Mouse (Mus musculus) MEL (cell line): ENCODE results near the gene Slc16a9. TPM values are rescaled to one million over a fixed set of nuclear protein-coding genes. Genes with fewer than 3 reads are reported as not detected.
A peak's percentile ranks its signal among the peaks of the same experiment; 100 is the strongest.

Source experiments
- DNase-seq: peaks from one replicate; pipeline ENCODE4 v3.0.0; 2011; ENCODE audit warnings: low read depth, low spot score
- H3K27ac ChIP-seq: 2 replicates; pipeline ENCODE4 v1.5.1; 2012; ENCODE audit warnings: low read depth, mild to moderate bottlenecking, control low read depth, low read length, moderate library complexity; ENCODE audit not compliant: control insufficient read depth
- H3K27me3 ChIP-seq, 2 experiments: fragments of 150-350 bp in 1 of 2; sonication (generic) in 1 of 2; 2 replicates each; pipeline ENCODE4 v1.6.1; 2012; ENCODE audit warnings: low read length in 2 of 2, mild to moderate bottlenecking in 2 of 2, improper control_type of control experiment in 1 of 2, moderate library complexity in 1 of 2; ENCODE audit not compliant: insufficient read depth in 2 of 2, control insufficient read depth in 1 of 2
- H3K36me3 ChIP-seq, 2 experiments: 2 replicates each; pipeline ENCODE4 v1.6.1; 2012 to 2014; ENCODE audit warnings: low read length in 2 of 2, improper control_type of control experiment in 1 of 2, inconsistent platforms in 1 of 2, mild to moderate bottlenecking in 1 of 2; ENCODE audit not compliant: insufficient read depth in 2 of 2, control insufficient read depth in 1 of 2
- H3K4me1 ChIP-seq, 2 experiments: fragments of 150-350 bp in 1 of 2; sonication (generic) in 1 of 2; 2 replicates each; pipeline ENCODE4 v1.6.1; 2012; ENCODE audit warnings: low read length in 2 of 2, improper control_type of control experiment in 1 of 2, mild to moderate bottlenecking in 1 of 2; ENCODE audit not compliant: insufficient read depth in 2 of 2, control insufficient read depth in 1 of 2
- H3K4me3 ChIP-seq, 2 experiments: fragments of 150-350 bp in 1 of 2; sonication (generic) in 1 of 2; 2 replicates each; pipeline ENCODE4 v1.5.1; 2012; ENCODE audit warnings: low read depth in 2 of 2, low read length in 2 of 2, mild to moderate bottlenecking in 2 of 2, moderate library complexity in 2 of 2, control low read depth in 1 of 2, improper control_type of control experiment in 1 of 2; ENCODE audit not compliant: control insufficient read depth in 1 of 2, insufficient read depth in 1 of 2
- H3K79me2 ChIP-seq: 2 replicates; pipeline ENCODE4 v1.6.1; 2012; ENCODE audit warnings: mild to moderate bottlenecking, low read length, moderate library complexity; ENCODE audit not compliant: control insufficient read depth, poor library complexity, insufficient read depth
- H3K9ac ChIP-seq: 2 replicates; pipeline ENCODE4 v1.6.1; 2012; ENCODE audit warnings: low read depth, mild to moderate bottlenecking, control low read depth, low read length, moderate library complexity; ENCODE audit not compliant: control insufficient read depth, poor library complexity, severe bottlenecking
- H3K9me3 ChIP-seq: fragments of 150-350 bp; sonication (generic); replicated peaks from 2 replicates; pipeline ENCODE4 v1.6.1; 2012; ENCODE audit warnings: mild to moderate bottlenecking, low read length, improper control_type of control experiment, moderate library complexity; ENCODE audit not compliant: insufficient read depth
- CHD1 ChIP-seq: IDR thresholded peaks from 2 replicates; pipeline ENCODE4 v1.6.1; 2012; ENCODE audit warnings: low read depth, mild to moderate bottlenecking, inconsistent platforms, low read length, improper control_type of control experiment
- CHD2 ChIP-seq: IDR thresholded peaks from 2 replicates; pipeline ENCODE4 v1.6.1; 2011; ENCODE audit warnings: low read length, improper control_type of control experiment
- CTCF ChIP-seq, 3 experiments: IDR thresholded peaks in 2 of 3; conservative IDR thresholded peaks in 1 of 3; 2 replicates each; pipeline ENCODE4 v1.5.1; 2011 to 2012; ENCODE audit warnings: low read length in 3 of 3, low read depth in 2 of 3, mild to moderate bottlenecking in 2 of 3, improper control_type of control experiment in 1 of 3, inconsistent platforms in 1 of 3, mixed read lengths in 1 of 3, moderate library complexity in 1 of 3; ENCODE audit not compliant: control insufficient read depth in 1 of 3, insufficient read depth in 1 of 3, poor library complexity in 1 of 3, severe bottlenecking in 1 of 3
- E2F4 ChIP-seq: IDR thresholded peaks from 2 replicates; pipeline ENCODE4 v1.6.1; 2011; ENCODE audit warnings: low read depth, low read length, improper control_type of control experiment, borderline replicate concordance
- EP300 ChIP-seq, 2 experiments: IDR thresholded peaks; 2 replicates each; pipeline ENCODE4 v1.6.1; 2011; ENCODE audit warnings: improper control_type of control experiment in 2 of 2, low read length in 2 of 2, low read depth in 1 of 2, mild to moderate bottlenecking in 1 of 2
- HCFC1 ChIP-seq: IDR thresholded peaks from 2 replicates; pipeline ENCODE4 v1.6.1; 2012; ENCODE audit warnings: low read depth, mild to moderate bottlenecking, inconsistent platforms, low read length, improper control_type of control experiment, moderate library complexity
- KAT2A ChIP-seq: conservative IDR thresholded peaks from 2 replicates; pipeline ENCODE4 v1.6.1; 2012; ENCODE audit warnings: low read depth, low read length, improper control_type of control experiment, inconsistent platforms
- MAX ChIP-seq: IDR thresholded peaks from 2 replicates; pipeline ENCODE4 v1.6.1; 2011; ENCODE audit warnings: low read length, improper control_type of control experiment
- MEF2A ChIP-seq: IDR thresholded peaks from 2 replicates; pipeline ENCODE4 v1.6.1; 2014; ENCODE audit warnings: low read depth, mild to moderate bottlenecking, inconsistent platforms, low read length, improper control_type of control experiment; ENCODE audit not compliant: poor library complexity, insufficient replicate concordance, severe bottlenecking; ENCODE audit errors: extremely low read depth
- MXI1 ChIP-seq: IDR thresholded peaks from 2 replicates; pipeline ENCODE4 v1.6.1; 2011; ENCODE audit warnings: mild to moderate bottlenecking, low read depth, low read length, improper control_type of control experiment
- POLR2A ChIP-seq, 2 experiments: IDR thresholded peaks; 2 replicates each; pipeline ENCODE4 v1.6.1; 2011 to 2012; ENCODE audit warnings: low read length in 2 of 2, mild to moderate bottlenecking in 2 of 2, control low read depth in 1 of 2, improper control_type of control experiment in 1 of 2, low read depth in 1 of 2, moderate library complexity in 1 of 2; ENCODE audit not compliant: control insufficient read depth in 1 of 2, insufficient read depth in 1 of 2, poor library complexity in 1 of 2
- RAD21 ChIP-seq: IDR thresholded peaks from 2 replicates; pipeline ENCODE4 v1.6.1; 2011; ENCODE audit warnings: mild to moderate bottlenecking, low read depth, low read length, improper control_type of control experiment
- SIN3A ChIP-seq: IDR thresholded peaks from 2 replicates; pipeline ENCODE4 v1.6.1; 2012; ENCODE audit warnings: low read length, improper control_type of control experiment, inconsistent platforms
- SMC3 ChIP-seq: IDR thresholded peaks from 2 replicates; pipeline ENCODE4 v1.6.1; 2011; ENCODE audit warnings: low read depth, low read length, improper control_type of control experiment
- USF2 ChIP-seq, 2 experiments: IDR thresholded peaks; 2 replicates each; pipeline ENCODE4 v1.6.1; 2011 to 2012; ENCODE audit warnings: improper control_type of control experiment in 2 of 2, low read length in 2 of 2, borderline replicate concordance in 1 of 2, inconsistent platforms in 1 of 2, low read depth in 1 of 2, mild to moderate bottlenecking in 1 of 2; ENCODE audit not compliant: insufficient read depth in 1 of 2
- ZMIZ1 ChIP-seq: IDR thresholded peaks from 2 replicates; pipeline ENCODE4 v1.6.1; 2012; ENCODE audit warnings: low read depth, mild to moderate bottlenecking, inconsistent platforms, low read length, improper control_type of control experiment, moderate library complexity
- polyA plus RNA-seq, 2 experiments: library from polyadenylated mRNA; stranded (reverse) in 1 of 2; unstranded in 1 of 2; fragments of >175 nt in 1 of 2; fragments of >200 nt in 1 of 2; gene quantifications; 2 replicates each; pipeline versions ENCODE4 v1.2.1 to v1.2.4; 2012; ENCODE audit warnings: low replicate concordance in 2 of 2, low read depth in 1 of 2; ENCODE audit not compliant: insufficient read length in 2 of 2, insufficient read depth in 1 of 2, missing spikeins in 1 of 2
- total RNA-seq: library from RNA; depleted of rRNA; stranded (reverse); fragments of 300-350 nt; gene quantifications from 2 replicates; pipeline ENCODE4 v1.2.3, GENCODE M21; 2012

Slc16a9 gene
- total and polyA plus RNA-seq, 3 experiments = not detected

DNA sequence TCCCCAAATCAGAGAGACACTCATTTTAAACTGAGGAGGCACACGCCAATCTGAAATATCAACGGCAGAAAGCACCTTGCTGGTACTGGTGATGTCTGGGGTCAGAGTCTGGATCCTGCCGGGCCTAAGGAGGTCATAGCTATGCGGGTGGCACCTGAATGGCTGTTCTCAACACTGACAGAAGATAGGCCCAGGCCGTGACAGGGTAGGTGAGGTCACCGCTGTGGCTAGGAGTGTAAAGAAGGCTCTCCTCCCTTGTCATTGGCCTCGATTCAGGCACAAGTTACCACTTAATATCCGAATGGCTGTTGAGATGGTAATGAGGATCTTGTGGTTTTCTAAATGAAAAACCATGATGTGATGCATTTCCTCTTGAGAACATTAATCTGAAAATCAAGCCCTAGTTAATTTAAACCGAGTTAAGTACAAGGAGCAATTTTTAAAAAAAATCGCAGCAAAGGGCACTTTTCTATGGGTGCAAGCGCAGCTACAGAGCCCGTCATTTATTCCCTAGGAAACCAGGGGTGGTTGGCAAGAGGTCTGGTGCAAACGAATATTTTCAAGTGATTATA lies 72.6 kb downstream of the Slc16a9 start:
- DNase-seq = no peak
- no peak overlapping the region for H3K9ac ChIP-seq

DNA sequence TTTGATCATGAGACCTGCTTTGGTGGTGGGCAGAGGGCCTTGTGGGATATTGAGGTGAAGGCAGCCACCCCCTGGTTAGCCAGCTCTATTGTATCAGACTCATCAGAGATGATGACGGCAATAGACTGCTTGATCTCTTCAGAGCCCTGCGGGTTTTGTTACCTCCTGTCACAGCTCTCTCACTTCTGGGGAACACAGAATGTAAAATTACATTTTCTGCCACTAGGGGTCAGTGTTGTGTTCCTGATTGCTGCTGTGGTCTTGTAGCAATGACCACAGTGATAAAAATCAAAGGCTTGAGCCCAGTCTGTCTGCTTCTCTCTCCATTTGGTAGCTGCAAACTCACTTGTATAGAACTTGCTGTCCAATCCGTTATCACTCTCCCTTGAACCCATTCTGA lies 73.7 kb downstream of the Slc16a9 start:
- no peaks in the 10 kb centered on the region for H3K27me3 ChIP-seq
- no peaks in the 10 kb centered on the region for H3K9me3 ChIP-seq
- H3K79me2 ChIP-seq = no peaks in the 10 kb centered on the region
- H3K36me3 ChIP-seq = no peaks in the 10 kb centered on the region
- no peak overlapping the region for H3K4me3 ChIP-seq
- H3K4me1 ChIP-seq = no peaks in the 10 kb centered on the region
- no peak overlapping the region for H3K27ac ChIP-seq
- DNase-seq = peak; percentile 34
- no peak for TF ChIP-seq E2F4
- no peak for TF ChIP-seq CHD2
- TF ChIP-seq SMC3 = peak; percentile 42
- peak; percentile 32 to 60 (median 56); a peak in 5 of 6 replicates for TF ChIP-seq CTCF (IDR thresholded peaks at IDR 0.05 in 2 of 3, conservative IDR thresholded peaks at IDR 0.05 in 1 of 3; ENCODE audit: control insufficient read depth in 1 of 3, insufficient read depth in 1 of 3, low read depth in 2 of 3, low read length in 3 of 3, poor library complexity in 1 of 3, severe bottlenecking in 1 of 3)
- TF ChIP-seq MEF2A = no peak
- peak; percentile 42 for TF ChIP-seq RAD21
- TF ChIP-seq HCFC1 = no peak
- TF ChIP-seq EP300 (IDR thresholded peaks at IDR 0.05; ENCODE audit: low read depth in 1 of 2, low read length in 2 of 2) = no peak
- TF ChIP-seq, all 39 proteins: peak for 3
- H3K9ac ChIP-seq = no peak overlapping the region

More for the DNA sequence above, 72.6 kb downstream of the Slc16a9 start:
- no peaks in the 10 kb centered on the region for H3K27me3 ChIP-seq
- no peaks in the 10 kb centered on the region for H3K79me2 ChIP-seq
- TF ChIP-seq MAX = no peak
- no peak for TF ChIP-seq MXI1
- TF ChIP-seq SIN3A = no peak
- TF ChIP-seq RAD21 = no peak
- no peak for TF ChIP-seq USF2 (IDR thresholded peaks at IDR 0.05; ENCODE audit: borderline replicate concordance in 1 of 2, insufficient read depth in 1 of 2, low read depth in 1 of 2, low read length in 2 of 2)
- TF ChIP-seq KAT2A = no peak
- no peak for TF ChIP-seq MEF2A
- no peak overlapping the region for H3K4me3 ChIP-seq
- no peaks in the 10 kb centered on the region for H3K36me3 ChIP-seq
- no peaks in the 10 kb centered on the region for H3K4me1 ChIP-seq
- H3K9me3 ChIP-seq = no peaks in the 10 kb centered on the region
- no peak overlapping the region for H3K27ac ChIP-seq

DNA sequence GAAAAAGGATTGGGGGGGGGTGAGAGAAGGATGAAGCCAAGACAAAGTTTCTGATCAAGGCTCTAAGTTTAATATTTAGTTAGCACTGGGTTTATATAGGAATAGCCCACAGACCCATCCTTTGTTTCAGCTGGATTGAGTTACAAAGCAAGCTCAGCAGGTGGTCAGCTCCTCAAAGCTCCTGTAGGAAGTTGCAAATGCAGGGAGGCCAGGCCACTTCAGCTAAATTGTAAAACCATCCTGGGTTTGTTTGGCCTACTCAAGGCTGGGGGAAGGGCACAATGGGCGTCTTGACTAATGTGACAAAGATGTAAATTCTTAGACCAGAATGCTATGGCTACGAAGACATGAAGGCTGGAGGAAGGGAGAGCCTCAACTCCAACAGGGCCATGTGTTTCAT lies 80.6 kb downstream of the Slc16a9 start:
- no peak overlapping the region for H3K27ac ChIP-seq
- DNase-seq = no peak
- H3K9me3 ChIP-seq = no peaks in the 10 kb centered on the region
- no peaks in the 10 kb centered on the region for H3K27me3 ChIP-seq
- no peak overlapping the region for H3K9ac ChIP-seq
- H3K4me3 ChIP-seq = no peak overlapping the region
- H3K79me2 ChIP-seq = no peaks in the 10 kb centered on the region
- TF ChIP-seq CHD1 (no peak), HCFC1 (no peak), ZMIZ1 (no peak), CTCF (IDR thresholded peaks at IDR 0.05 in 2 of 3, conservative IDR thresholded peaks at IDR 0.05 in 1 of 3; ENCODE audit: control insufficient read depth in 1 of 3, insufficient read depth in 1 of 3, low read depth in 2 of 3, low read length in 3 of 3, poor library complexity in 1 of 3, severe bottlenecking in 1 of 3) (no peak), POLR2A (IDR thresholded peaks at IDR 0.05; ENCODE audit: control insufficient read depth in 1 of 2, insufficient read depth in 1 of 2, low read depth in 1 of 2, low read length in 2 of 2, poor library complexity in 1 of 2) (no peak)
- no peaks in the 10 kb centered on the region for H3K36me3 ChIP-seq
- H3K4me1 ChIP-seq = no peaks in the 10 kb centered on the region
